Comparison of ENCODE assay signal across 12 mouse cellular contexts in the genomic region with DNA sequence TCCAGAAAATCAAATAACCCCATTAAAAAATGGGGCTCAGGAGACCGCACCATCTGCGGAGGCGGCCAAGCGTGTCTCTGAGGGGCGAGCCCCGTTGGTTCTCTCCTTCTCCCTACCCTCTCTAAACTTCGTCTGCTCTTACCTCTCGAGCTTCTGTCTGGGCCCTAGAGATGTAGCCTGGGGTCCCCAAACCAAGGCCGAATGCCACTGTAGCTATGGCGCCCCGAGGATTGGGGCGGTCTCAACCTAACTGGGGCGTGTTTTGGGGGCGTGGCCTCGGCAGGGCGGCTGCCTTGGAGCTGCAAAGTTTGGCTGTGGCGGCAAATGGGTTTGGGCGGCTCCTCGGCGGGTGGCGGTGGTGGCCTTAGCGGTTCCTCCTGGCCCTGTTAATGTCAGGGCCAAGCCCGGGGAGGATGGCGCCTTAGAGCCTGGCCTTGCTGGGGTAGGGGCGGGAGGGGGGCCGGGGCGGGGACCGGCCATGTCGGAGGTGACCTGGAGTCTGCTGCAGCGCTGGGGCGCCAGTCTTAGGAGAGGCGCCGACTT. TPM values are rescaled to one million over a fixed set of nuclear protein-coding genes. Genes with fewer than 3 reads are reported as not detected.
DNase-seq lines count a peak whose midpoint lies in the region; ATAC-seq lines count a peak whose summit lies in the region.
"Not testable (repeated sequence)": the region's sequence is repeated elsewhere in the genome, so short reads cannot be mapped to it uniquely, and the experiment has no call there.
"Had no signal": no experiment of that assay in that cellular context is flagged by ENCODE, and none has a peak within 500 bp of the region (broad histone marks: within the 10 kb centered on the region; RNA-seq: fewer than 3 reads in every experiment).

No protein-coding gene starts in this region.

- 42% methylated on average over 33 of the region's 33 CpGs for WGBS in intestine, embryonic 15.5 days
- WGBS in liver, embryonic 11.5 days = 42% methylated on average over 33 of the region's 33 CpGs
- WGBS in stomach, embryonic 14.5 days = 44% methylated on average over 33 of the region's 33 CpGs

- not testable (repeated sequence) for H3K9me3 ChIP-seq in intestine, embryonic 15.5 days; liver, embryonic 11.5 days (ENCODE audit: control insufficient read depth, low read length); stomach, embryonic 14.5 days (ENCODE audit: control insufficient read depth, low read depth, low read length)

- not testable (repeated sequence) for H3K4me3 ChIP-seq in intestine, embryonic 15.5 days (replicated peaks); liver, embryonic 11.5 days (ENCODE audit: low read depth, low read length); stomach, embryonic 14.5 days (ENCODE audit: low read depth, low read length)

- peak; percentile 64 for DNase-seq in 3134 (ENCODE audit: extremely low read depth, insufficient read length, low spot score)
- peak; percentile 1 for DNase-seq in embryo, embryonic 11.5 days (ENCODE audit: low read depth, low spot score)
- not testable (repeated sequence) for DNase-seq in liver, embryonic 11.5 days (ENCODE audit: low spot score)

- H3K36me3 ChIP-seq in intestine, embryonic 15.5 days; liver, embryonic 11.5 days (ENCODE audit: control insufficient read depth, insufficient read depth, low read length); stomach, embryonic 14.5 days (ENCODE audit: control insufficient read depth, insufficient read depth, low read length): not testable (repeated sequence)

- H3K4me1 ChIP-seq in intestine, embryonic 15.5 days (replicated peaks); liver, embryonic 11.5 days (replicated peaks; ENCODE audit: control insufficient read depth, insufficient read depth, low read length); stomach, embryonic 14.5 days (ENCODE audit: control insufficient read depth, insufficient read depth, low read length): not testable (repeated sequence)

- H3K27ac ChIP-seq in intestine, embryonic 15.5 days; liver, embryonic 11.5 days (ENCODE audit: low read depth, low read length); stomach, embryonic 14.5 days (ENCODE audit: low read length): not testable (repeated sequence)

- H3K4me2 ChIP-seq in intestine, embryonic 15.5 days (replicated peaks); liver, embryonic 11.5 days; stomach, embryonic 14.5 days (replicated peaks; ENCODE audit: low read depth, low read length): not testable (repeated sequence)

- not testable (repeated sequence) for H3K9ac ChIP-seq in intestine, embryonic 15.5 days; liver, embryonic 11.5 days (ENCODE audit: low read depth, low read length); stomach, embryonic 14.5 days (replicated peaks; ENCODE audit: low read depth, low read length)

- not testable (repeated sequence) for H3K27me3 ChIP-seq in intestine, embryonic 15.5 days (replicated peaks); liver, embryonic 11.5 days (replicated peaks; ENCODE audit: control insufficient read depth, insufficient read depth, low read length); stomach, embryonic 14.5 days (ENCODE audit: control insufficient read depth, insufficient read depth, low read length)

- peak; percentile 65 for ATAC-seq in activated CD4-positive, CD25-positive, alpha-beta regulatory T cell, adult 4 months
- ATAC-seq in granulocyte monocyte progenitor cell, adult 5-6 weeks (replicated peaks; ENCODE audit: poor library complexity, severe bottlenecking) = peak; percentile 86
- ATAC-seq in intestine, embryonic 15.5 days = peak; percentile 71
- peak; percentile 71; the same call in 1 of the 2 replicates for ATAC-seq in liver, embryonic 11.5 days (replicated peaks; ENCODE audit: low FRiP score)
- peak; percentile 91 for ATAC-seq in megakaryocyte-erythroid progenitor cell, adult 5-6 weeks (replicated peaks; ENCODE audit: low FRiP score, low TSS enrichment, poor library complexity, severe bottlenecking)
- peak; percentile 61; the same call in 1 of the 2 replicates for ATAC-seq in stomach, embryonic 14.5 days (ENCODE audit: insufficient number of reproducible peaks, insufficient read depth, low FRiP score, low read depth)

RNA-seq across cellular contexts. Expression of a gene that starts 18.4 kb away (rescaled TPM):
- polyA plus RNA-seq in activated CD4-positive, CD25-positive, alpha-beta regulatory T cell, adult 4 months (2017; shearing (Covaris generic)) = not detected
- 0.64 TPM in 1 of 2 replicates, not detected in the other for total RNA-seq in granulocyte monocyte progenitor cell, adult 5-6 weeks (2014; fragmentation: Nextera tagmentation)
- total RNA-seq in granulocyte monocyte progenitor cell, adult 5-6 weeks (2017) = not detected in 2 replicates
- polyA plus RNA-seq in intestine, embryonic 15.5 days (2015; fragmentation: Nextera tagmentation; extraction: Ambion mirVana) = not detected in 2 replicates
- polyA plus RNA-seq in liver, embryonic 11.5 days (2014; fragmentation: Nextera tagmentation; extraction: Ambion mirVana) = not detected in 2 replicates
- total RNA-seq in megakaryocyte-erythroid progenitor cell, adult 5-6 weeks (2014; fragmentation: Nextera tagmentation) = not detected in 2 replicates
- total RNA-seq in megakaryocyte-erythroid progenitor cell, adult 5-6 weeks (2017) = not detected in 2 replicates
- polyA plus RNA-seq in stomach, embryonic 14.5 days (2014; fragmentation: Nextera tagmentation; extraction: Ambion mirVana) = not detected in 2 replicates
- polyA plus RNA-seq: neural tube, embryonic 15.5 days had no signal

RNA-seq across cellular contexts. Expression of a gene that starts 46.6 kb away (rescaled TPM):
- polyA plus RNA-seq in activated CD4-positive, CD25-positive, alpha-beta regulatory T cell, adult 4 months (2017; shearing (Covaris generic)) = not detected
- total RNA-seq in granulocyte monocyte progenitor cell, adult 5-6 weeks (2014; fragmentation: Nextera tagmentation) = not detected in 2 replicates
- not detected in 2 replicates for total RNA-seq in granulocyte monocyte progenitor cell, adult 5-6 weeks (2017)
- polyA plus RNA-seq in intestine, embryonic 15.5 days (2015; fragmentation: Nextera tagmentation; extraction: Ambion mirVana) = not detected in 2 replicates
- not detected in 2 replicates for polyA plus RNA-seq in liver, embryonic 11.5 days (2014; fragmentation: Nextera tagmentation; extraction: Ambion mirVana)
- not detected in 2 replicates for total RNA-seq in megakaryocyte-erythroid progenitor cell, adult 5-6 weeks (2014; fragmentation: Nextera tagmentation)
- not detected in 2 replicates for total RNA-seq in megakaryocyte-erythroid progenitor cell, adult 5-6 weeks (2017)
- polyA plus RNA-seq in stomach, embryonic 14.5 days (2014; fragmentation: Nextera tagmentation; extraction: Ambion mirVana) = not detected in 2 replicates
- total RNA-seq: heart, postnatal 25 days; layer of hippocampus, postnatal 10 days; left cerebral cortex, postnatal 4 days had no signal
- polyA plus RNA-seq: neural tube, embryonic 15.5 days had no signal
